Mouse (Mus musculus) forebrain, embryonic 10.5 days (tissue): ENCODE measurements at regions not wholly inside any gene's neighbourhood (a gene's known extent, or its start where the extent isn't known, plus 50 kb on each side); places are given as distances from the start of the nearest gene placed in this dataset.

Experiments used
- DNase-seq: peaks from one replicate; pipeline ENCODE4 v3.0.0-alpha.2; 2017; ENCODE audit warnings: low spot score; ENCODE audit errors: extremely low spot score
- H3K27ac ChIP-seq: fragments of 300-500 bp; sonication (generic); 2 replicates; pipeline ENCODE4 v1.5.1; 2016; ENCODE audit warnings: mild to moderate bottlenecking
- H3K27me3 ChIP-seq: fragments of 300-500 bp; sonication (generic); 2 replicates; pipeline ENCODE4 v1.6.1; 2016; ENCODE audit warnings: mild to moderate bottlenecking; ENCODE audit not compliant: poor library complexity, severe bottlenecking
- H3K36me3 ChIP-seq: fragments of 300-500 bp; sonication (generic); replicated peaks from 2 replicates; pipeline ENCODE4 v1.6.1; 2016; ENCODE audit warnings: mild to moderate bottlenecking, moderate library complexity
- H3K4me1 ChIP-seq: fragments of 300-500 bp; sonication (generic); 2 replicates; pipeline ENCODE4 v1.6.1; 2016
- H3K4me3 ChIP-seq: fragments of 300-500 bp; sonication (generic); 2 replicates; pipeline ENCODE4 v1.5.1; 2016; ENCODE audit warnings: mild to moderate bottlenecking, moderate library complexity
- H3K9me3 ChIP-seq: fragments of 300-500 bp; sonication (generic); 2 replicates; pipeline ENCODE4 v1.6.1; 2016; ENCODE audit warnings: mild to moderate bottlenecking, moderate library complexity
- WGBS: fragments of 180-500 bp; shearing (Covaris S2); methylation state at CpG from one replicate; pipeline ENCODE4 v1.1.7; 2016; 5-methylcytosine and 5-hydroxymethylcytosine counted together

DNA sequence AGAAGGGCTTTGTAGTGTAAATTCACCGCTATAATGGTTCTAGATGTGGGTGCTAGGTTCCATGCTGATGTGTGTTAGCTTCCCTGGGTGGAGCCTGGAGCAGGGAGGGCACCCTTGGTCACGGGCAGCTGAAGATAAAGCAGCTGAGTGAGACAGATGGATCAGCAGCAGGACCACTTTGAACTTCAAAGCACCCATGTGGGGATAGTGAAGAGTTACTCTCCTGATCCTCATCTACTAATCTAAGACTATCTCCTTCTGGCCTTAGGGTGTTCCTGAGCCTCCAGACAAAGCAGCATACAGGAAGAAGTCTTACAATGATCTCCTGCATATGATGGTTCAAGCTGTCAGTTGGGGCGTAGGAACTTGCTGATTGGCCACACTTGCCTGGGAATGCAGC, 107.1 kb upstream of the Lifr start:
- Histone ChIP-seq H3K4me3 (no peak overlapping the region), H3K27ac (no peak overlapping the region), H3K9me3 (no peaks in the 10 kb centered on the region), H3K36me3 (no peaks in the 10 kb centered on the region), H3K27me3 (no peaks in the 10 kb centered on the region), H3K4me1 (0 out of 2 replicates have a peak, but pooled peaks cover 6% of the 10 kb centered on the region)
- 79% methylated on average over 3 of the region's 3 CpGs for WGBS
- no peak for DNase-seq

DNA sequence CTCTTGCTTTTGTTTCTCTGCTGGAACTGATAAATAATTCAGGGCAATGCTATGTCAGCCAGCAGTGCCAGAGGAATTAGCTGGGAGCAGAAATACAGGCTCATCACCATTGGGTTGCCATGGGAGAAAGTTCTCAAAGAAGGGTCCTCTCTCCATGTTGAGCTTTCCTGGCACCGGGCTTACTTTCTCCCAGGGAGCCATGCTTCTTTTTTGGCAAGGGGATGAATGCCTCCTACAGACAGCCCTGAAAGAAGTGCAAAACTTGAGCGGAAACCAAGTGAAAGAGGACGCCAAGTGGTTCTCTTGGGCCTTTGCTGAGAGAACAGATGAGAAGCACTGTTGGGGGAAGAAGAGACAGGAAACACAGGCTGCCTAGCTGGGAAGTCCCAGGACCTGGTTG, 102.2 kb upstream of the Lifr start:
- Histone ChIP-seq H3K4me1 (no peaks in the 10 kb centered on the region), H3K9me3 (no peaks in the 10 kb centered on the region), H3K4me3 (no peak overlapping the region), H3K27me3 (no peaks in the 10 kb centered on the region), H3K36me3 (no peaks in the 10 kb centered on the region), H3K27ac (no peak overlapping the region)
- DNase-seq: no peak
- 80% methylated on average over 3 of the region's 3 CpGs for WGBS

DNA sequence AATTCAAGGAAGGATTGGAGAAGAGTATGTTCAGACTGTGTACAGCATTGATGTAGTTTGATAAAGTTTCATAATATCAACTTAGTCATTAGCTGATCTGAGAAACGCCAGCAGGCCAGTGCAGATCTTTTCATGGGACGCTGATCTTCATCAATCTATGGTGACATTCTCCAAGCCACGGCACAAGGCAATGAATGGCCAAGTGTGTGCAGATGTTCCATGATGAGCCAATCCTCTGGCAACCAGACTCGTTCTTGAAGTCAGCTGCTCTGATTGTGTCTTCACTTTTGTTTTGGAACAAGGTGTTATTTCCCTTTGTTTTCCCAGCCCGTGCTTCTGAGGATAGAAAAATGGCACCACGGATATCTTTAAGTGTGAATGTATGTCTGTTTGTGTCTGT, 101.3 kb upstream of the Lifr start:
- no peak overlapping the region for H3K27ac ChIP-seq
- DNase-seq: no peak
- H3K36me3 ChIP-seq: no peaks in the 10 kb centered on the region
- H3K4me3 ChIP-seq: no peak overlapping the region
- WGBS: 87% methylated on average over 6 of the region's 6 CpGs
- no peaks in the 10 kb centered on the region for H3K9me3 ChIP-seq
- H3K27me3 ChIP-seq: no peaks in the 10 kb centered on the region
- H3K4me1 ChIP-seq: no peaks in the 10 kb centered on the region

DNA sequence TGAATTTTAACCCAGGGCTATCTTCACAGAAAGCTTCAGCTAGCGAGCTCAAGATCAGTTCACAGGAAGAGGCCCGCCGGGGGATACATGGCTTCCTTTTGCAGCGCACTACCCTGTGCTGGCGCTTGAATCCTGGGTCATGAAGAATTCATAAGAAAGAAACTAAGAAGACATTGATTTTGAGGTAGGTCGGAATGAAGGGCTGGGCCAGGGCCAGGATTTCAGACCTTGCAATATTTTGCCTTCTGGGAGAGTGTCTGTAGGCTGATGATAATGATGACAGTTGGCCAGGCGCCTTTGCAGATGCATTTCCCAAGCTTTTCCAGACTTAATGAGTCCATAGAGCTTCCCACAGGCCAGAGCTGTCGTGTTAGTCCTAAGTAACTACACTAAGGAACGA, 97.2 kb upstream of the Lifr start:
- H3K36me3 ChIP-seq: no peaks in the 10 kb centered on the region
- no peak for DNase-seq
- no peaks in the 10 kb centered on the region for H3K9me3 ChIP-seq
- no peak overlapping the region for H3K27ac ChIP-seq
- no peaks in the 10 kb centered on the region for H3K27me3 ChIP-seq
- WGBS: 90% methylated on average over 9 of the region's 9 CpGs
- H3K4me3 ChIP-seq: no peak overlapping the region
- no peaks in the 10 kb centered on the region for H3K4me1 ChIP-seq

DNA sequence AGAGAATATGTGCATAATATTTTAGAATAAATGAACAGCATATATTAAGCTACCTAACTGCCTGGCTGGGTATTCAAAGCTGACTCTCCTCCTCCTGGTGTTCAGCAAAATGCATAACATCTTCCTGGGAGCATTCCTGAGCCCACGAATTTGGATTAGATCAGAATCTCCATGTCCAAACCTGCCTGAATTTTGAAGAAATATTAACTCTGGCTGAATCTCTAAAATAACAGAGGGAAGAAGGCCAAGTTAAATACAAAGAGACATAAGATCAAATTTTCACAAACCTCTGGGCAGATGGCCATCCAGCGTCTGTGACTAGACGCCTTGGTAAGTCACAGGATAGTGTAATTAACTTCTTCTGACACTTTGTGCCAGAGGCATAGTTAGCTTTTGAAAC, 95.2 kb upstream of the Lifr start:
- H3K4me1 ChIP-seq: no peaks in the 10 kb centered on the region
- no peak overlapping the region for H3K27ac ChIP-seq
- H3K27me3 ChIP-seq: no peaks in the 10 kb centered on the region
- H3K9me3 ChIP-seq: no peaks in the 10 kb centered on the region
- WGBS: 67% methylated on average over 3 of the region's 3 CpGs
- DNase-seq: no peak
- H3K36me3 ChIP-seq: no peaks in the 10 kb centered on the region
- H3K4me3 ChIP-seq: no peak overlapping the region

DNA sequence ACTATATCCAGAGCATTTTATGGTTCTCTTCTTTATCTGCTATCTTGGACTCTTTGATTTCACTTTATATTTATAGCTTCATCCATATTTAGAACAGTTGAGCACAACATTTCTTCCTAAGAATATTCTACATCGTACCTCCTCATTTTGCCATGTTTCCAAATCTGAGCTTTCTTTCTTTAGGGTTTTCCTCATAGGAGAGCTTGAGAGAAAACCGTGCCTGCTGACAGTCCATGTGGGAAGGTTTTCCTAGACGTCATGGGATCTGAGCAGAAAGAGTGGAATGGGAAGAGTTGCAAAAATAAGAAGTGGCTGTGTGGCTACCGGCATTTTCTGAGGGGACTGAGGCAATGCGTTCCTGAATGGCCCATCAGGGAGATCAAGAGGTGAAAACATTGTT, 92.5 kb upstream of the Lifr start:
- Histone ChIP-seq H3K4me1 (no peaks in the 10 kb centered on the region), H3K9me3 (no peaks in the 10 kb centered on the region), H3K27ac (no peak overlapping the region), H3K4me3 (no peak overlapping the region), H3K27me3 (no peaks in the 10 kb centered on the region), H3K36me3 (no peaks in the 10 kb centered on the region)
- no peak for DNase-seq
- WGBS: 94% methylated on average over 5 of the region's 5 CpGs

DNA sequence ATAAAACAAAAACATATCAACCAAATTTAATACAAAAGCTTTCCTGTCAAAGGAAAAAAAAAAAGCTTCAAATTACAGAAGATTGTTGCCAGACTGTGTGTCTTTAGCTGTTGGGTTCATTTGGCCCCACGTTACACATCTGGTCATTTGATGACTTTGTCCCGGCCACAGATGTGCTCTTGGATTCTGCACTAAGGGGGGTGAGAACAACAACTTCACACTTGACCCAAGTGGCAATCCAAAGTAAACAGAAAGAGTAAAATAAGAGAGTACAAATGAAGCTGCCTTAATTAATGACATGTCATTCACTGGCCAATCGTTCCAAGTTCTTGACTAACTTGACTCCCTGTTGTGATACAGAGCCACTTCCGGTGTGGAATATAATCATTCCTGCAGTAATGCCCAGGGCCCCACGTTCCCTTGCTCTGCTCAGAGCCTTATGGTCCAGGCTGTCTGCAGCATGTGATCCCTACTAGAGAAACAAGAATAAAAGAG, 91.8 kb upstream of the Lifr start:
- H3K27me3 ChIP-seq: no peaks in the 10 kb centered on the region
- H3K27ac ChIP-seq: no peak overlapping the region
- no peaks in the 10 kb centered on the region for H3K4me1 ChIP-seq
- no peaks in the 10 kb centered on the region for H3K9me3 ChIP-seq
- 82% methylated on average over 5 of the region's 5 CpGs for WGBS
- H3K4me3 ChIP-seq: no peak overlapping the region
- no peaks in the 10 kb centered on the region for H3K36me3 ChIP-seq
- DNase-seq: no peak

DNA sequence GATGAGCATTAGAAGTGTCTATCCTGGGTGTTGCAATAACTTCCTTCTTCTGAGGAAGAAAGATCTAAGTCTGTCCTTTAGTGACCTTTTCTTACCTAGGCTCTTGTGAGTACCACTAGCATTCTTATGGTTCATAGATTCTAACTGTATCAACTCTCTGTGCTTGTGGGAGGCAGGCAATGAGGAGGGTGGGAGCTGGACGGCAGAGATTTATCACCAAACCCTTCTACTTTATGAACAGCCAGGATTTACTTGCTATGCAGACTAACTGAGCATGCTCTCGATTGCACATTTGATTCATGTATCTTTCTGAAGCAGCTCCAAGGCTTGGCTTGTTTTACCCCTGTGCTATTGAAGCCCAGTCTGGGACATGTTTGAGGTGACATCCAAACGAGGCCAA, 90.7 kb upstream of the Lifr start:
- Histone ChIP-seq H3K27ac (no peak overlapping the region), H3K36me3 (no peaks in the 10 kb centered on the region), H3K27me3 (no peaks in the 10 kb centered on the region), H3K9me3 (no peaks in the 10 kb centered on the region), H3K4me3 (no peak overlapping the region), H3K4me1 (no peaks in the 10 kb centered on the region)
- DNase-seq: no peak
- 78% methylated on average over 3 of the region's 3 CpGs for WGBS

DNA sequence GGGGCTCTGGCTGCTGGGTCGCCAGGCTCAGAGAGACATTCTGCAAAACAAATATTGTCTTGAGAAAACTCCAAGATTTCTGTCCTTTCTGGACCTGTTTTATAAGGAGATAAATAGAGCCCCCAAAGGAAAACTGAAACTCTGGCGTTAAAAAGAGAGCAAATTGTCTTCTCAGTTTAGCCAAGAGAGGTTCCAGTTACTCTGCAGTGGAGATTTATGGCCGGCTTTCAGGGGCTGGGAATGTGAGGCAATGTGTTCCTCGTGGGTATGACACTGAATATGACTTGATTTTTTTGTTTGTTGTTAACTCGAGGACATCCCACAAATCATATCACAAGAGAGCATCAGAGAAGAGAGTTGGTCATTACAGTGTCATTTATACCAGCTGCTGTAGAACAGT, 88.2 kb upstream of the Lifr start:
- DNase-seq: no peak
- WGBS: 81% methylated on average over 5 of the region's 5 CpGs
- Histone ChIP-seq H3K27ac (no peak overlapping the region), H3K4me1 (no peaks in the 10 kb centered on the region), H3K27me3 (no peaks in the 10 kb centered on the region), H3K9me3 (no peaks in the 10 kb centered on the region), H3K36me3 (no peaks in the 10 kb centered on the region), H3K4me3 (no peak overlapping the region)

DNA sequence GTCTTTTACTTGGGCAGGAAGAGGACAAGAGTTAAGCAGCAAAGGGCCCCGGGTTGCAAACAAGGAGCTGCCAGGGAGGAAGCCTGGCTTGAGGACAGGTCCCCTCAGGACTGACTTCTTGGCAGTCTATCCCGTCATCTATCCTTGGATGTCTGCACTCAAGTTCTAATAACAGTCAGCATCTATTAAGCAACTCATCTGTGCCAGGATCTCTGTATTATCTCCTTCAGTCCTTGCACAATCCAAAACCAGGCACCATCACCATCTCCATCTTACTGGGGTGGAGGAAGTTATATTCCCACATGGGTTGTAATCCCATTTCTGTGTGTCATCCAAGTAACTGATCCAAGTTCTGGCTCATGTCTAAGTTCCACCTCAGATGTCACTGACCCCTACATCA, 87.1 kb upstream of the Lifr start:
- no peaks in the 10 kb centered on the region for H3K36me3 ChIP-seq
- H3K27me3 ChIP-seq: no peaks in the 10 kb centered on the region
- no peak overlapping the region for H3K4me3 ChIP-seq
- no peak overlapping the region for H3K27ac ChIP-seq
- DNase-seq: no peak
- H3K9me3 ChIP-seq: no peaks in the 10 kb centered on the region
- H3K4me1 ChIP-seq: no peaks in the 10 kb centered on the region
- 92% methylated on average over 2 of the region's 2 CpGs for WGBS

DNA sequence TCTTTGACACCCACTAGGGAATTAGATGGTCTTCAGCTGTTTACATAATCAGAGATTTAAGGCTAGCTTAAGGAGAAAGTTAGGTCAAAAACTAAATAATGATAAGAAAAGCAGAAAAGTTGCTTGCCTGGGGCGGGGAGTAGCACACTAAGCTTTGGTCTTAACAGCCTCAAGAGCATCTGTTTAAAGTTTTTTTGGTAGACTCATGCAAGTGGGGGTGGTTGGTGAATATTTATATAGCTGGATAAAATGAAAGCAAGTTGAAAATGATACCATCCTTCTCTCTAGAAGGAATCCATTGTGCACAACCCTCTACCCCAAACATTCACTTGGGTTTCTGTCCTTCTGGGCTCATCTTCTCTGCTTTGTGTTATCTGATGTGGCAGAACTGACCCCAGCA, 85.3 kb upstream of the Lifr start:
- no peak for DNase-seq
- Histone ChIP-seq H3K4me3 (no peak overlapping the region), H3K4me1 (no peaks in the 10 kb centered on the region), H3K27ac (no peak overlapping the region), H3K9me3 (no peaks in the 10 kb centered on the region), H3K27me3 (no peaks in the 10 kb centered on the region), H3K36me3 (no peaks in the 10 kb centered on the region)
- 74% methylated on average over 1 of the region's 1 CpGs for WGBS

DNA sequence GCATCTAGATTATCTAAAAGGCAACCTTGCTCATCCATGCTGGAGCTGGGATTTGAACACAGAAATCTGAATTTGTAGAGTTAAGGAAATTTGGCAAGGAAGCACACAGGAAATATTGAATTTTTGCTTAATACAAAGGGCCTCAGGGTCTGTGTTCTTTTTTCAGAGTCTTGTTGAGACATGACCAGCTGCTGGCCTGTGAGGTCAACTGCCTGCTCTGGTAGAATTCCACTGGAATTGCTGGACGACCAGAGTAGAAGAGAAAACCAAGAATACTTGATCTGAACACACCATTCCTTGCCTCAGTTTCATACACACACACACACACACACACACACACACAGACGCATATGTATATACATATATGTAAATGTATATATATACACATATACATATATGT, 84.1 kb upstream of the Lifr start:
- no peaks in the 10 kb centered on the region for H3K4me1 ChIP-seq
- no peak overlapping the region for H3K27ac ChIP-seq
- no peaks in the 10 kb centered on the region for H3K36me3 ChIP-seq
- no peaks in the 10 kb centered on the region for H3K27me3 ChIP-seq
- DNase-seq: no peak
- no peaks in the 10 kb centered on the region; the same call in 1 of the 2 replicates for H3K9me3 ChIP-seq
- no peak overlapping the region for H3K4me3 ChIP-seq
- WGBS: 85% methylated on average over 2 of the region's 2 CpGs

DNA sequence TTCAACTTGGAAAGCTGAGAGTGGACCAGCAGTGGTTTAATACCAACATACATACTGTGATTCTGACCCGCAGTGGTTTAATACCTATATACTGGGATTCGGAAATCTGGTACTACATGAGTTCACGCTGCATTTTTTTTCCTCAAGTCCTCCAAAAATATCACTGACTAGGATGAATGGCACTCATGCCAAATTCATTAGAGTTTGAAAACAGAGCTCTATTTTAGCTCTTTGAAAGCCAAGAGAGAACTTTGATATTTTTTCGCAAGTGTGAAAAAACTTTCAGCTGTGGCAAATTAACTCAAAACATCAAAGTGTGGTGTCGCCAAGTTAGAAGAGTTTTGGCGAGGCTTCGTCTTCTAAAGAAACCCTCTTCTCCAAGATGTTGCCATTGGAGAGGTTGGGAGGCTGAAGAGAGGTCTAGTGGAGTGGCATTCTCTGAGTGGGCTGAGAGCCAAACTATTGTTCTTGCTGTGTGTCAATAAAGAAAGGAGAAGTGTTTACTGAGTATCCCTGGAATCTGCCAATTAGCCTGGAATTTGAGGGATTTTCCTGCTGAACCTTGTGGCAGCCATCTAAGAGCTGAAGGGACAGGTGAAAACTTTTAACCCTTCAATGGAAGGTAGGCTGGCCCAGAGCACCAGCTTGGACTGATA, 81.6 kb upstream of the Lifr start:
- H3K36me3 ChIP-seq: no peaks in the 10 kb centered on the region
- no peak overlapping the region for H3K4me3 ChIP-seq
- DNase-seq: no peak
- no peaks in the 10 kb centered on the region; the same call in 1 of the 2 replicates for H3K9me3 ChIP-seq
- no peaks in the 10 kb centered on the region for H3K27me3 ChIP-seq
- no peaks in the 10 kb centered on the region for H3K4me1 ChIP-seq
- WGBS: 84% methylated on average over 7 of the region's 7 CpGs
- no peak overlapping the region for H3K27ac ChIP-seq
